Mouse (Mus musculus): ENCODE results near the gene Ngdn. TPM values are rescaled to one million over a fixed set of nuclear protein-coding genes. Genes with fewer than 3 reads are reported as not detected.
A peak's percentile ranks its signal among the peaks of the same experiment; 100 is the strongest.

Ngdn gene
- polyA plus RNA-seq, 1 experiment from 2014 or later: 95.8 TPM

DNA sequence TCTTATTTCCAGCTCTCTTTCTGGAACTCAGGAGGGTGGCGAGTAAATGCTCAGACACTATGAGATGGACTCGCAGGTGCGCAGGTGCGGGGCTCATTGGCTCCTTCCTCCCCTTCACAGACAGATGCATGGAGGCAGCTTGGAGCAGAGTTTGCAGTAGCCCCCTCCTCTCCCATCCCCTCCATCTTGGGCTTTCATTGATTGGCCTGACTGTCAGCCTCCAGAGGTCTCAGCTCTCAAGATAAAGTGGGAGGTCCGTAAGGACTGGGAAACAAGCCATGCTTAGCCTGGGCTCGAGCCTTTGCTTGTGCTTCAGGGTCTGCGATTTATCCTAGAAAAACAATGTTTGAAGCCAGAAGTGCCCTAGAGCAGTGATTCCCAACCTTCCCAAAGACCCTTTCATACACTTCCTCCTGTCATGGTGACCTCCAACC is 12.6 kb upstream of the Ngdn start:
- no peak for ATAC-seq (replicated peaks; ENCODE audit: low FRiP score)
- Histone ChIP-seq H3K4me3 (ENCODE audit: low read depth, low read length) (no peak overlapping the region), H3K9me3 (ENCODE audit: control insufficient read depth, low read length) (no peaks in the 10 kb centered on the region; the same call in 1 of the 2 replicates), H3K27me3 (ENCODE audit: control insufficient read depth, insufficient read depth, low read length) (no peaks in the 10 kb centered on the region), H3K27ac (ENCODE audit: low read depth, low read length) (no peak overlapping the region), H3K4me1 (replicated peaks; ENCODE audit: control insufficient read depth, insufficient read depth, low read length) (peaks cover 2% of the 10 kb centered on the region; the same call in 1 of the 2 replicates), H3K4me2 (ENCODE audit: low read depth, low read length, severe bottlenecking) (no peak overlapping the region), H3K9ac (ENCODE audit: low read length) (no peak overlapping the region), H3K36me3 (ENCODE audit: control insufficient read depth, insufficient read depth, low read length) (no peaks in the 10 kb centered on the region)
- WGBS: 77% methylated on average over 7 of the region's 7 CpGs
- DNase-seq (ENCODE audit: low spot score): no peak

DNA sequence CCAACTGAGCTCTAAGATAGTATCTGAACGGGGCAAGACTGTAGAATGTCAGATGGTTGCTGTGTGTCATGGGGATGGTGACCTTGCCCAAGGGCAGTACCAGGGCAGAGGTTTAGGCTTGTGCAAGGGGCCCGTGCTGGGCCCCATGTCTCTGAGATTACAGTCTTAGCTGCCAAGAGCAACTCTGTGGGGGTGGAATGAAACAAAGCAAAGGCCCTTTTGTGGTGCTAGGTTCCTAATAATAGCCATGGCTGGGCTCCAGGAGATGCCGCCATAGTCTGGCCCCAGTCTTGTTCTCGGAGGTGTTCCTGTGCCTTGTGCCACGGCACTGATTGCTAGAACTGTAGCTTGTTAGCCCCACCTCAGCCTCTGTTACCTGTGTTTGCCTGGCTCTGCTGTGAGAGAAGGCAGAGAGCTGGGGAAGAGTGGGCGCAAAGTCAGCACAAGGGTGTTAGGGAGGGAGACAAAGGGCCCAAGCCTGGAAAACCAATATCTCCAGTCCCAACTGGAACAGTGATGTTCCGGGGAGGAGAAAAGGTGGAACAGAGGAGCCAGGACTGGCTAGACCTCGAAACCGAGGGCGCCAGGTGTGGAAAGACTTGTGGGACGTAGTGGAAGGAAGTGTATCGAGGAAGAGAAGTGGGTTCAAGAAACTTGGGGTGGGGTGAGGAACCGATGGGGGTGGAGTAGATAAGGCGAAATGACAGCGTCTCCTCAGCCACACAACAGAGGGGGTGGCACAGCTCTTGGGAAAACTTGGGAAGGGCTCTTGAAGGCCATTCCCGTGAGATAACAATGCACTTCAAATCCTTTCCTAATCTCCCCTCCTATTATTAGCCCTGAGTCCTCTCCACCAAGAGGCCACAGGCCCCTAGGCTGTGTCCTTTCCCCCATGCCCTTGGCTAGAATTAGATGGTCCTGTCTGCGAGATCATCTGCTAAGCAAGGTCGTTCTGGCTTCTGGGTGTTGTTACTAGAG is 11.1 kb upstream of the Ngdn start:
- no peak overlapping the region for H3K4me2 ChIP-seq (ENCODE audit: low read depth, low read length, severe bottlenecking)
- no peak overlapping the region for H3K4me3 ChIP-seq (ENCODE audit: low read depth, low read length)
- WGBS: 68% methylated on average over 18 of the region's 18 CpGs
- peaks cover 2% of the 10 kb centered on the region; the same call in 1 of the 2 replicates for H3K4me1 ChIP-seq (replicated peaks; ENCODE audit: control insufficient read depth, insufficient read depth, low read length)
- no peak for ATAC-seq (replicated peaks; ENCODE audit: low FRiP score)
- no peaks in the 10 kb centered on the region; the same call in 1 of the 2 replicates for H3K9me3 ChIP-seq (ENCODE audit: control insufficient read depth, low read length)
- no peak overlapping the region for H3K9ac ChIP-seq (ENCODE audit: low read length)
- no peaks in the 10 kb centered on the region for H3K36me3 ChIP-seq (ENCODE audit: control insufficient read depth, insufficient read depth, low read length)
- DNase-seq (ENCODE audit: low spot score): no peak
- H3K27ac ChIP-seq (ENCODE audit: low read depth, low read length): no peak overlapping the region
- no peaks in the 10 kb centered on the region for H3K27me3 ChIP-seq (ENCODE audit: control insufficient read depth, insufficient read depth, low read length)

DNA sequence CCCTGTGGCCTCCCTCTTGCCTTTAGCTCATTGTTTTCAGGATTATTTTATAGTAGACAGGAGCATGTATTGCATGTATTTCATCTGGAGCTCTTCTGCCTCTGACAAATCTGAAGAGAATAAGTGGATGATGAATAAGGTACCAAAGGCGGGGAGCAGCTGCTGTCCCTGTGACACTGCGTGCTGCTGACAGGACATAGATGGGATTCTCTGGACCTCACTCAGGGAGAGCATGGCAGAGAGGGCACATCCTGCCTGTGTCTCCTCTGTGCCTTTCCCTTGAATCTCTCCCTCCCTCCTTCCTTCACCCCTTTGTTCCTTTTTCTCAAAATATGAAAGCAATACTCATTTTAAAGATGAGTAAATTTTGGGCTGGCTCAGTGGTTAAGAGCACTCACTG is 9.7 kb upstream of the Ngdn start:
- ATAC-seq (replicated peaks; ENCODE audit: low FRiP score): no peak
- no peaks in the 10 kb centered on the region; the same call in 1 of the 2 replicates for H3K9me3 ChIP-seq (ENCODE audit: control insufficient read depth, low read length)
- H3K4me2 ChIP-seq (ENCODE audit: low read depth, low read length, severe bottlenecking): no peak overlapping the region
- no peaks in the 10 kb centered on the region for H3K27me3 ChIP-seq (ENCODE audit: control insufficient read depth, insufficient read depth, low read length)
- 71% methylated on average over 2 of the region's 2 CpGs for WGBS
- H3K36me3 ChIP-seq (ENCODE audit: control insufficient read depth, insufficient read depth, low read length): no peaks in the 10 kb centered on the region
- H3K9ac ChIP-seq (ENCODE audit: low read length): no peak overlapping the region
- no peak overlapping the region for H3K27ac ChIP-seq (ENCODE audit: low read depth, low read length)
- no peak overlapping the region for H3K4me3 ChIP-seq (ENCODE audit: low read depth, low read length)
- peaks cover 2% of the 10 kb centered on the region; the same call in 1 of the 2 replicates for H3K4me1 ChIP-seq (replicated peaks; ENCODE audit: control insufficient read depth, insufficient read depth, low read length)
- no peak for DNase-seq (ENCODE audit: low spot score)

DNA sequence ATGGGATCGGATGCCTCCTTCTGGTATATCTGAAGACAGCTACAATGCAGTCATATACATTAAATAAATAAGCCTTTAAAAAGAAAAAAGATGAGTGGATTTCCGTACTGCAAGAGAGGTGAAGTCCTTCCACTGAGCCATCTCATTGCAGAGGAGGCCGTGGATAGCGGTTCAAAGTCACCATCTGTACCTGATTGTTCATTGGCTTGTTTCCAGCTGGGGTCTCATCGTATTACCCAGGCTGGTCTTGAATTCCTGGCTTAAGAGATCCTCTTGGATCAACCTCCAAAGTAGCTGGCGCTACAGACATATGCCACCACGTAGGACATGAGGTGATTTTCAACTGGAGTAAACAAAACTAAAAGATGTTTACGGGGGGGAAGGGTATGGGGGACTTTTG is 9.3 kb upstream of the Ngdn start:
- 88% methylated on average over 8 of the region's 8 CpGs for WGBS
- no peak overlapping the region for H3K27ac ChIP-seq (ENCODE audit: low read depth, low read length)
- H3K4me1 ChIP-seq (replicated peaks; ENCODE audit: control insufficient read depth, insufficient read depth, low read length): peaks cover 2% of the 10 kb centered on the region; the same call in 1 of the 2 replicates
- no peak overlapping the region for H3K9ac ChIP-seq (ENCODE audit: low read length)
- H3K36me3 ChIP-seq (ENCODE audit: control insufficient read depth, insufficient read depth, low read length): no peaks in the 10 kb centered on the region
- no peaks in the 10 kb centered on the region; the same call in 1 of the 2 replicates for H3K9me3 ChIP-seq (ENCODE audit: control insufficient read depth, low read length)
- H3K4me2 ChIP-seq (ENCODE audit: low read depth, low read length, severe bottlenecking): no peak overlapping the region
- no peaks in the 10 kb centered on the region for H3K27me3 ChIP-seq (ENCODE audit: control insufficient read depth, insufficient read depth, low read length)
- no peak for DNase-seq (ENCODE audit: low spot score)
- no peak overlapping the region for H3K4me3 ChIP-seq (ENCODE audit: low read depth, low read length)
- ATAC-seq (replicated peaks; ENCODE audit: low FRiP score): no peak

DNA sequence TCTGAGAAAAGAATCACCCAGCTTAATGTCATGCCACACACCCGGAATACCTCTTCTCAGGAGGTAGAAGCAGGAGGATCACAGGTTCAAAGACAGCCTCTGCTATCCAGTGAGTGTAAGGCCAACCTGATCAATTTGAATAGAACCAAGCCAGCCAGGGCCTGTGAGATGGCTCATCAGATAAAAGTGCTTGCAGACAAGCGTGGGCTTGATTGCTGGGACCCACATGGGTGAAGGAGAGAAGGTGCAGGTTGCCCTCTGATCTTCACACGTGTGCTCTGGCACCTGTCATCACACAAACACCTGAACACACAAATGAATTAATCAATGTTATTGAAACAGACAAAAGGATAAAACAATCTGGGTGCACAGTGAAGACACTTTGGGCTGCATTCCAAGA is 8.7 kb upstream of the Ngdn start:
- WGBS: 69% methylated on average over 3 of the region's 3 CpGs

DNA sequence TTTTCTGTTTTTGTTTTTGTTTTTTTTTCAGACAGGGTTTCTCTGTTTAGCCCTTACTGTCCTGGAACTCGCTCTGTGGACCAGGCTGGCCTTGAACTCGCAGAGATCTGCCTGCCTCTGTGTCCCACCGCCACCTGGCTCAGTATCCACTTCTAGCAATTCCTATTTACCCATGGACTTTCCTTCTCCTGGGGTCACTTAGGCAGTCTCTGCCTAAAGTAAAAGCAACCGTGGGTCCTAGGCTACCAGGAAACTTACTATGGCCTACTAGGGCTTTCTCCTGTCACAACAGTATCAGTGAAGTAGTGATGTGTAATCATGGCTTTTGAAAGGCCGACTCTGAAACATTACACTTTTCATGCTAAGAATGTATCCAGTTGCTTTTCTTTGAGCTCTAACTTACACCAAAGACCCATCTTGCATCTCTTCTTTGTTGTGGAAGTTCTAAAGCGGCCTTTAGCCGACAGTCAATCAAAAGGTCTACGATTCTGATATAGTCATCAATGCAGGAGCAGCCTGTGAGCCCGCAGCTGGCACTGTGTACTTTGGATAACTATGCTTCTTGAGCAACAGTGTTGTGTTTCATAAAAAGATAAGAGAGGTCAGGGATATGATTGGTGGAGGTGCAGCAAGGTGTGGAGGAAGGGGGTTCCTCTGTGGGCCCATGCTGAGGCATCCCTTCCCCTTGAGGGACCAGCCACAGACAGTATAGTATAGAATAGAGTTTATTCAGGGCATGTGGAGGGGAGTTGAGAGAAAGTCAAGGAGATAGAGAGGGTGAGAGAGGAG is 7.9 kb upstream of the Ngdn start:
- DNase-seq (ENCODE audit: low spot score) (no peak), ATAC-seq (replicated peaks; ENCODE audit: low FRiP score) (no peak)
- Histone ChIP-seq H3K9ac (ENCODE audit: low read length) (no peak overlapping the region), H3K27me3 (ENCODE audit: control insufficient read depth, insufficient read depth, low read length) (no peaks in the 10 kb centered on the region), H3K4me1 (replicated peaks; ENCODE audit: control insufficient read depth, insufficient read depth, low read length) (peaks cover 2% of the 10 kb centered on the region; the same call in 1 of the 2 replicates), H3K4me3 (ENCODE audit: low read depth, low read length) (no peak overlapping the region), H3K4me2 (ENCODE audit: low read depth, low read length, severe bottlenecking) (no peak overlapping the region), H3K27ac (ENCODE audit: low read depth, low read length) (no peak overlapping the region), H3K36me3 (ENCODE audit: control insufficient read depth, insufficient read depth, low read length) (no peaks in the 10 kb centered on the region), H3K9me3 (ENCODE audit: control insufficient read depth, low read length) (no peaks in the 10 kb centered on the region)
- whole genome bisulfite sequencing: 85% methylated on average over 9 of the region's 9 CpGs

More for the DNA sequence above, 8.7 kb upstream of the Ngdn start:
- H3K27me3 ChIP-seq (ENCODE audit: control insufficient read depth, insufficient read depth, low read length): no peaks in the 10 kb centered on the region
- H3K4me1 ChIP-seq (replicated peaks; ENCODE audit: control insufficient read depth, insufficient read depth, low read length): peaks cover 2% of the 10 kb centered on the region; the same call in 1 of the 2 replicates
- DNase-seq (ENCODE audit: low spot score) (no peak), ATAC-seq (replicated peaks; ENCODE audit: low FRiP score) (no peak)
- H3K4me3 ChIP-seq (ENCODE audit: low read depth, low read length): no peak overlapping the region
- no peaks in the 10 kb centered on the region for H3K9me3 ChIP-seq (ENCODE audit: control insufficient read depth, low read length)
- no peak overlapping the region for H3K4me2 ChIP-seq (ENCODE audit: low read depth, low read length, severe bottlenecking)
- H3K36me3 ChIP-seq (ENCODE audit: control insufficient read depth, insufficient read depth, low read length): no peaks in the 10 kb centered on the region
- no peak overlapping the region for H3K27ac ChIP-seq (ENCODE audit: low read depth, low read length)
- no peak overlapping the region for H3K9ac ChIP-seq (ENCODE audit: low read length)

DNA sequence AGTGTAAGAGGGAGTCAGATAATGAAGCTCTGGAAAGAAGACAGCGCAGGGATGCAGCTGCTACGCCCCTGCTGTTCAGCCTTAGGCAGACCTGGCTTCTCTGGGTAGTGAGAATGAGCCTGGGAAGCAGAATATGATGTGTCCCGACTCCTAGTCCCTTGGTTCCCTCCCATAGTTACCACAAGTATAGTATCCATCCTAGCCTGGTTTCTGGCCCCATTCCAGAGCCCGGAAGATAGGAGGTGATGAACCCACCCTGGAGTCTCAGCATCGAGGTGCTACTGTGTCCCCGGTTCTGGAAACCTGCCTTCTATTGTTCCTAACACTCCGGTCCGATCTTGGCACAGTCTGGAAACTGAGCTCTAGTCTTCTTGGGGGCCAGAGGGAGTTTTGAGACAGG is 6.8 kb upstream of the Ngdn start:
- Histone ChIP-seq H3K27ac (ENCODE audit: low read depth, low read length) (no peak overlapping the region), H3K36me3 (ENCODE audit: control insufficient read depth, insufficient read depth, low read length) (no peaks in the 10 kb centered on the region), H3K4me1 (replicated peaks; ENCODE audit: control insufficient read depth, insufficient read depth, low read length) (peaks cover 2% of the 10 kb centered on the region; the same call in 1 of the 2 replicates), H3K4me3 (ENCODE audit: low read depth, low read length) (no peak overlapping the region), H3K9ac (ENCODE audit: low read length) (no peak overlapping the region), H3K27me3 (ENCODE audit: control insufficient read depth, insufficient read depth, low read length) (no peaks in the 10 kb centered on the region), H3K9me3 (ENCODE audit: control insufficient read depth, low read length) (no peaks in the 10 kb centered on the region), H3K4me2 (ENCODE audit: low read depth, low read length, severe bottlenecking) (no peak overlapping the region)
- ATAC-seq (replicated peaks; ENCODE audit: low FRiP score) (no peak), DNase-seq (ENCODE audit: low spot score) (no peak)
- 84% methylated on average over 8 of the region's 8 CpGs for WGBS

DNA sequence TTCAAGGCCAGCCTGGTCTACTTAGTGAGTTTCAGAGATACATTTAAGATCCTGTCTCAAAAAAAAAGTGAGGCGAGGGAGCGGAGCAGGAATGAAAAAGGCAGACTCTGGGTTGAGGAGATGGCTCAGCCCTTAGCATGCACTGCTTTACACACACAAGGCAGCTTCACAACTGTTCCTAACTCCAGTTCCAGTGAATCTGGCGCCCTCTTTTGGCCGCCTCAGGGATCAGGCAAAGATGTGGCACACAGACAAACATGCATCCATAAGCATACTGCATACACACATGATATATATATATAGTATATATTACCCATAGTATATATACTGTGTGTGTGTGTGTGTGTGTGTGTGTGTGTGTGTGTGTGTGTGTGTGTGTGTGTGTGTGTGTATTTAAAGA is 4.1 kb upstream of the Ngdn start:
- WGBS: 58% methylated on average over 4 of the region's 4 CpGs
- Histone ChIP-seq H3K27me3 (ENCODE audit: control insufficient read depth, insufficient read depth, low read length) (no peaks in the 10 kb centered on the region), H3K4me2 (ENCODE audit: low read depth, low read length, severe bottlenecking) (no peak overlapping the region), H3K36me3 (ENCODE audit: control insufficient read depth, insufficient read depth, low read length) (no peaks in the 10 kb centered on the region), H3K9me3 (ENCODE audit: control insufficient read depth, low read length) (no peaks in the 10 kb centered on the region), H3K27ac (ENCODE audit: low read depth, low read length) (no peak overlapping the region), H3K9ac (ENCODE audit: low read length) (no peak overlapping the region), H3K4me3 (ENCODE audit: low read depth, low read length) (no peak overlapping the region), H3K4me1 (replicated peaks; ENCODE audit: control insufficient read depth, insufficient read depth, low read length) (no peaks in the 10 kb centered on the region)
- DNase-seq (ENCODE audit: low spot score) (peak; percentile 65), ATAC-seq (replicated peaks; ENCODE audit: low FRiP score) (no peak)

Data from forebrain, embryonic 11.5 days (tissue).